Mouse (Mus musculus): ENCODE data around the gene Chst11. TPM values are rescaled to one million over a fixed set of nuclear protein-coding genes. Genes with fewer than 3 reads are reported as not detected.
"Not testable (repeated sequence)": the region's sequence is repeated elsewhere in the genome, so short reads cannot be mapped to it uniquely, and the experiment has no call there.

The Chst11 gene
- total and polyA plus RNA-seq, 3 experiments: 3.1 to 4.5 (median 3.2) TPM

- intact Hi-C loops (cut with DNase I): no loop called here
- Histone ChIP-seq H3K27me3 (ENCODE audit: control insufficient read depth, insufficient read depth, low read length) (no peaks in the 10 kb centered on the region), H3K9ac (ENCODE audit: low read depth, low read length) (no peak overlapping the region), H3K27ac (no peak overlapping the region), H3K4me1 (ENCODE audit: control insufficient read depth, insufficient read depth, low read length) (peaks cover 6% of the 10 kb centered on the region; the same call in 1 of the 2 replicates), H3K4me3 (no peak overlapping the region), H3K36me3 (ENCODE audit: control insufficient read depth, insufficient read depth, low read length) (no peaks in the 10 kb centered on the region), H3K79me2 (replicated peaks; ENCODE audit: control insufficient read depth, insufficient read depth, low read length) (no peaks in the 10 kb centered on the region)
- no peak for DNase-seq
- TF ChIP-seq CTCF (IDR thresholded peaks at IDR 0.05) (no peak), EP300 (IDR thresholded peaks at IDR 0.05; ENCODE audit: insufficient read depth, low read depth, low read length) (no peak), POLR2A (IDR thresholded peaks at IDR 0.05; ENCODE audit: insufficient read depth, low read depth, low read length) (no peak)
- WGBS: 78% methylated on average over 4 of the region's 4 CpGs
These were observed 127.0 kb downstream of the Chst11 start for GRCm38 (mm10) chr10:83112345-83112744.

GRCm38 (mm10) chr10:83114564-83114963 is 129.3 kb downstream of the Chst11 start:
- Histone ChIP-seq H3K27ac (no peak overlapping the region), H3K4me3 (no peak overlapping the region), H3K36me3 (ENCODE audit: control insufficient read depth, insufficient read depth, low read length) (no peaks in the 10 kb centered on the region), H3K27me3 (ENCODE audit: control insufficient read depth, insufficient read depth, low read length) (no peaks in the 10 kb centered on the region), H3K79me2 (replicated peaks; ENCODE audit: control insufficient read depth, insufficient read depth, low read length) (no peaks in the 10 kb centered on the region), H3K9ac (ENCODE audit: low read depth, low read length) (no peak overlapping the region), H3K4me1 (ENCODE audit: control insufficient read depth, insufficient read depth, low read length) (peaks cover 14% of the 10 kb centered on the region)
- intact Hi-C loops (cut with DNase I): no loop called here
- TF ChIP-seq POLR2A (IDR thresholded peaks at IDR 0.05; ENCODE audit: insufficient read depth, low read depth, low read length) (no peak), CTCF (IDR thresholded peaks at IDR 0.05) (no peak), EP300 (IDR thresholded peaks at IDR 0.05; ENCODE audit: insufficient read depth, low read depth, low read length) (no peak)
- WGBS: 91% methylated on average over 5 of the region's 5 CpGs
- DNase-seq: no peak

GRCm38 (mm10) chr10:83116889-83117288 is 131.6 kb downstream of the Chst11 start:
- 28% methylated on average over 11 of the region's 11 CpGs for WGBS
- intact Hi-C loops (cut with DNase I): no loop called here
- H3K36me3 ChIP-seq (ENCODE audit: control insufficient read depth, insufficient read depth, low read length): no peaks in the 10 kb centered on the region
- DNase-seq: peak in 1 of 2 experiments; percentile 14
- no peak overlapping the region for H3K27ac ChIP-seq
- H3K9ac ChIP-seq (ENCODE audit: low read depth, low read length): no peak overlapping the region
- no peak for TF ChIP-seq CTCF (IDR thresholded peaks at IDR 0.05)
- no peak for TF ChIP-seq EP300 (IDR thresholded peaks at IDR 0.05; ENCODE audit: insufficient read depth, low read depth, low read length)
- no peak for TF ChIP-seq POLR2A (IDR thresholded peaks at IDR 0.05; ENCODE audit: insufficient read depth, low read depth, low read length)
- H3K79me2 ChIP-seq (replicated peaks; ENCODE audit: control insufficient read depth, insufficient read depth, low read length): no peaks in the 10 kb centered on the region
- no peaks in the 10 kb centered on the region for H3K27me3 ChIP-seq (ENCODE audit: control insufficient read depth, insufficient read depth, low read length)
- H3K4me3 ChIP-seq: no peak overlapping the region
- peaks cover 12% of the 10 kb centered on the region for H3K4me1 ChIP-seq (ENCODE audit: control insufficient read depth, insufficient read depth, low read length)

- H3K4me1 ChIP-seq (ENCODE audit: control insufficient read depth, insufficient read depth, low read length): peaks cover 12% of the 10 kb centered on the region
- H3K9ac ChIP-seq (ENCODE audit: low read depth, low read length): no peak overlapping the region
- no peaks in the 10 kb centered on the region for H3K27me3 ChIP-seq (ENCODE audit: control insufficient read depth, insufficient read depth, low read length)
- 95% methylated on average over 6 of the region's 6 CpGs for WGBS
- TF ChIP-seq EP300 (IDR thresholded peaks at IDR 0.05; ENCODE audit: insufficient read depth, low read depth, low read length) (no peak), CTCF (IDR thresholded peaks at IDR 0.05) (no peak), POLR2A (IDR thresholded peaks at IDR 0.05; ENCODE audit: insufficient read depth, low read depth, low read length) (no peak)
- DNase-seq: no peak
- no peaks in the 10 kb centered on the region for H3K36me3 ChIP-seq (ENCODE audit: control insufficient read depth, insufficient read depth, low read length)
- H3K4me3 ChIP-seq: no peak overlapping the region
- no peak overlapping the region for H3K27ac ChIP-seq
- no peaks in the 10 kb centered on the region for H3K79me2 ChIP-seq (replicated peaks; ENCODE audit: control insufficient read depth, insufficient read depth, low read length)
- intact Hi-C loops (cut with DNase I): no loop called here
These were observed 132.6 kb downstream of the Chst11 start for GRCm38 (mm10) chr10:83117851-83118250.

GRCm38 (mm10) chr10:83118613-83119012 is 133.3 kb downstream of the Chst11 start:
- no peak overlapping the region for H3K27ac ChIP-seq
- TF ChIP-seq CTCF (IDR thresholded peaks at IDR 0.05): 0 out of 2 replicates have a peak, but pooled peaks have one; percentile 17
- no peak for TF ChIP-seq EP300 (IDR thresholded peaks at IDR 0.05; ENCODE audit: insufficient read depth, low read depth, low read length)
- 37% methylated on average over 3 of the region's 3 CpGs for WGBS
- H3K4me3 ChIP-seq: no peak overlapping the region
- H3K9ac ChIP-seq (ENCODE audit: low read depth, low read length): no peak overlapping the region
- no peaks in the 10 kb centered on the region for H3K27me3 ChIP-seq (ENCODE audit: control insufficient read depth, insufficient read depth, low read length)
- H3K4me1 ChIP-seq (ENCODE audit: control insufficient read depth, insufficient read depth, low read length): peaks cover 12% of the 10 kb centered on the region
- no peaks in the 10 kb centered on the region for H3K36me3 ChIP-seq (ENCODE audit: control insufficient read depth, insufficient read depth, low read length)
- intact Hi-C loops (cut with DNase I): no loop called here
- no peak for DNase-seq
- H3K79me2 ChIP-seq (replicated peaks; ENCODE audit: control insufficient read depth, insufficient read depth, low read length): no peaks in the 10 kb centered on the region

- no peaks in the 10 kb centered on the region for H3K79me2 ChIP-seq (replicated peaks; ENCODE audit: control insufficient read depth, insufficient read depth, low read length)
- H3K27me3 ChIP-seq (ENCODE audit: control insufficient read depth, insufficient read depth, low read length): no peaks in the 10 kb centered on the region
- H3K27ac ChIP-seq: no peak overlapping the region
- no peak overlapping the region for H3K4me3 ChIP-seq
- H3K9ac ChIP-seq (ENCODE audit: low read depth, low read length): no peak overlapping the region
- intact Hi-C loops (cut with DNase I): no loop called here
- DNase-seq: no peak
- H3K36me3 ChIP-seq (ENCODE audit: control insufficient read depth, insufficient read depth, low read length): no peaks in the 10 kb centered on the region
- 49% methylated on average over 10 of the region's 10 CpGs for WGBS
- TF ChIP-seq EP300 (IDR thresholded peaks at IDR 0.05; ENCODE audit: insufficient read depth, low read depth, low read length) (no peak), CTCF (IDR thresholded peaks at IDR 0.05) (no peak), POLR2A (IDR thresholded peaks at IDR 0.05; ENCODE audit: insufficient read depth, low read depth, low read length) (no peak)
- H3K4me1 ChIP-seq (ENCODE audit: control insufficient read depth, insufficient read depth, low read length): peaks cover 12% of the 10 kb centered on the region
These were observed 133.7 kb downstream of the Chst11 start for GRCm38 (mm10) chr10:83119016-83119415.

- H3K4me3 ChIP-seq; H3K27ac ChIP-seq; H3K9ac ChIP-seq (ENCODE audit: low read depth, low read length); H3K79me2 ChIP-seq (replicated peaks; ENCODE audit: control insufficient read depth, insufficient read depth, low read length); intact Hi-C loops (cut with DNase I); H3K36me3 ChIP-seq (ENCODE audit: control insufficient read depth, insufficient read depth, low read length); H3K27me3 ChIP-seq (ENCODE audit: control insufficient read depth, insufficient read depth, low read length); DNase-seq: not testable (repeated sequence)
- WGBS: 89% methylated on average over 8 of the region's 8 CpGs
- H3K4me1 ChIP-seq (ENCODE audit: control insufficient read depth, insufficient read depth, low read length): peaks cover 12% of the 10 kb centered on the region
These were observed 134.2 kb downstream of the Chst11 start for GRCm38 (mm10) chr10:83119461-83119860.
